Mouse (Mus musculus): ENCODE data around the gene Pard3.

Pard3 gene

DNA sequence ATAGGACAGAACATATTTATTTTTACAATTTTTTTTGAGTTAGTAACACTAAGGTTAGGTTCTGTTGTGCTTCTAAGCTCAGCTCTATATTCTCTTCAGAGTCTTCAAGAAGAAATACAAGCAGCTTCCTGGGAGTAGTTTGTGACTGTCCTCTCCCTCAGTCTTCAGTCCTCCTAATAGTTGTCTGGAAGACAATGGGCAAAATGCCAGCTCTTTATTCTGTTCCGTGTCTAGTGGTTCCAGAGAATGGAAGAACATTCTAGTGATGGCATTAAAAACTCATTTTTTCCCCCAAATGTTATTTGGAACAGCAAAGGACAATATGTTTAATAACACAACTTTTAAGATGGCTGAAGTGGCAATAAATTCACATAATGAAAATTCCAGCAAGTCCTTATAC lies 163.3 kb downstream of the Pard3 start:
- in situ Hi-C loops (cut with MboI, MseI), result no loop called here

GRCm38 (mm10) chr8:127227407-127227806 lies 163.7 kb downstream of the Pard3 start:
- in situ Hi-C loops (cut with MboI, MseI), result no loop called here

DNA sequence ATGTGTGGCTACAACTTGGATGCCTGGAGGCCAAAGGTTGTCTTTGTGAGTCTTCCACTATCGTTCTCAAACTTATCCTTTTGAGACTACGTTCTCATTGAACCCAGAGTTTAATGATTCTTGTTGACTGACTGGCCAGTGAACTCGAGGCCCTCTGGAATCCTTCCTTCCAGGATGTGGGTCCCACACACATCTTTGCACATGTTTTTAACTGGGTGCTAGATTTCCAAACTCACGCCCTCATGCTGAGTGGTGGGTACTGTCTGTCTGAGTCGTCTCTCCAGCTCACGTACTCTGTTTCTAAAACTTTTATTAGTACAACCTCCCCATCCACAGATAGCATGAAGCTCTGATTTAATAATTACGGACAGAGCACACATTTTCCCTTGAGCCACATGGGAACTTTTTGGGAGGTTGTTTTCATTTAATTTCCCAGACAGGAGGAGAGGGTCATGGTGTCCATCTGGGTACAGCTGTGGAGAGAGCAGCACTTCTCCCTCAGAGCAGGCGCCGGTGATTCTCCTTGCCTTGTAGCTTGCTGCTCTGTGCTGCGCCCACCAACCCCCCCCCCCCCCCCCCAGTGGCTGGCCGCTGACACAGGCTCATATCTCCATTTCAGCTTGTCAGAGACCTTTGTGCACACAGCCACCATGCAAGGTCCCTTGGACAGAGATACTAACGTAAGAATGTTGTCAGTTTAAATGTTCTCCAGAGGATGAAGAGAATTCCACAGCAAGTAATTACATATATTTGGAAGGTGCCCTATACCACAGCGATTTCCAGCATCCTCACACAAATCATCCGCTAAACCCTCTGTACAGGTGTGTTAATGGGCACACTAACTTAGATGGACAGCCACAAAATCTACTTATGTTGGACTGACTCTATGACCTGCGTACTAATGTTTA lies 165.9 kb downstream of the Pard3 start:
- in situ Hi-C loops (cut with MboI, MseI), result no loop called here

GRCm38 (mm10) chr8:127230233-127230595 lies 166.5 kb downstream of the Pard3 start:
- in situ Hi-C loops (cut with MboI, MseI), result no loop called here

DNA sequence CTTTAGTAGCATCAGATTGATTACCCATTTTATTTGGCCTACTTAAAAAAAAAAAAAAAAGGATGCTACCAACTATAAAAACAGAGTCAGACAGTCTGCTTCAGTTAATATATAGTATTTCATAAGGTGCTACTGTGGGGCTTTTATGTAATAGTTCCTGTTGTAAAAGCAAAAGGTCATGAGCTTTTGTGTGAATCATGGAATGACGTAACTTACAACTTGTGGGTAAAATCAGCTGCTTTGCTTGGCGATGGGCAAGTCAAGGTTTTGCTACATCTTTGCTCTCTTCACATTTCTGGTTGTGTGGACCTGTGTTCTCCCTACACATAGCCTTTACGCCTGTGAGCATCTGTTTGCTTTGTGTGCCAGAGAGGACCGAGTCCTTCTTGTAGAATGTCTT lies 179.7 kb downstream of the Pard3 start:
- in situ Hi-C loops (cut with MboI, MseI), result no loop called here

- in situ Hi-C loops (cut with MboI, MseI), result no loop called here
These were observed 180.1 kb downstream of the Pard3 start for GRCm38 (mm10) chr8:127243841-127244240.

- in situ Hi-C loops (cut with MboI, MseI), result no loop called here
These were observed 187.1 kb downstream of the Pard3 start for GRCm38 (mm10) chr8:127250746-127251145.

- in situ Hi-C loops (cut with MboI, MseI), result no loop called here
These were observed 187.8 kb downstream of the Pard3 start for GRCm38 (mm10) chr8:127251476-127251875.

- in situ Hi-C loops (cut with MboI, MseI), result no loop called here
These were observed 188.3 kb downstream of the Pard3 start for GRCm38 (mm10) chr8:127251985-127252384.

DNA sequence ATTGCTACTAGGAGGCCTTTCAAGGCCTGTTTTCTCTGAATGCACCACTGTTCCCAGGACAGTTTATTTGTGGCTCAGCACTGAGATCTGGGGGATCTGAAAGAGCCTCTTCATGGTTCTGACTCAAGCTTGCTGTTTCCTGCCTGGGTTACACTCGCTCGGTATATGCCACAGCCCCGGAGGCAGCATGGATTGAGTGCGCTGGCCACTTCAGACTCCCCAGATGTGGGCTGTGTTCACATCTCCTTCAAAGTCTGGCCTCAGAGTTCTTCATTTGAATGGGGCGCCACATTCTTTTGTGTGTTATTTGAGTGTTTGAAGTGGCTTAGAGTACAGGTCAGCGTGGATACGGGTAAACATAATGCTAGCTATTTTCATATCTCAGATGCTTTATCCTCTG lies 190.9 kb downstream of the Pard3 start:
- in situ Hi-C loops (cut with MboI, MseI), result no loop called here

- in situ Hi-C loops (cut with MboI, MseI), result no loop called here
These were observed 193.4 kb downstream of the Pard3 start for GRCm38 (mm10) chr8:127257086-127257485.

- in situ Hi-C loops (cut with MboI, MseI), result no loop called here
These were observed 197.4 kb downstream of the Pard3 start for GRCm38 (mm10) chr8:127261051-127261450.

- in situ Hi-C loops (cut with MboI, MseI), result no loop called here
These were observed 198.3 kb downstream of the Pard3 start for GRCm38 (mm10) chr8:127262026-127262425.

- in situ Hi-C loops (cut with MboI, MseI), result no loop called here
These were observed 198.7 kb downstream of the Pard3 start for GRCm38 (mm10) chr8:127262436-127262835.

DNA sequence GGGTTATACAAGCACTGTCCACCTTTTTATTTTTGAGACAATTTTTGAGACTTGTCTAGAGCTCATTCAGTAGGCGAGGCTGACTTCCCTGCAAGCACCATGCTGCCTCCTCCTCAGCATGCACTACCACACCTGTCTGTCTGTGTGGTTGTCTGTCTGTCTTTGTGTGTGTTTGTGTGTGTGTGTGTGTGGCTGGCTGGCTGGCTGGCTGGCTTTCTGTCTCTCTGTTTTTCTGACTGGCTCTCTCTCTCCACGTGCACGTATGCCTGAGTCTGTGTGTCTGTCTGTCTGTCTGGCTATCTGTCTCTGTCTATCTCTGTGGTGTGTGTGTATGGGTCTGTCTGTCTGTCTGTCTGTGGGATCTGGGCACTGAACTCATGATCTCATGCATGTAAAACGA lies 199.2 kb downstream of the Pard3 start:
- in situ Hi-C loops (cut with MboI, MseI), result no loop called here

DNA sequence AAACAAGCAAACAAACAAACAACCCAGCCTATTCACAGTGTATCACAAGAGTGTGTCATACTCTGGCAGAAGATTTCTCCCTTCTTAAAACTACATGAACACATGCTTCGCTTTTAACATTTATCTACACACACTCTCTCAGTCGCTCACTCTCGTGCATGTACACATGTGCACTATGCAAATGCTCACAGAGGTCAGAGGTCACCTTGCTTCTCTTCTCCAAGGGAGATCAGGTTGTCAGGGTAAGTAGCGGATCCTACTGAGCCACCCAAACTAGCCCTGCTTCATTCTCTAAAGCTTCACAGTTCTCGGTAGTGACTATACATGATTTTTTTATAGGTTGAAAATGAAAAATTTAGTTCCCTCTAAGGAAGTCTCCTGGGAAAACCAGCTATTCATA lies 199.8 kb downstream of the Pard3 start:
- in situ Hi-C loops (cut with MboI, MseI), result no loop called here

- in situ Hi-C loops (cut with MboI, MseI), result no loop called here
These were observed 201.2 kb downstream of the Pard3 start for GRCm38 (mm10) chr8:127264691-127265470.

DNA sequence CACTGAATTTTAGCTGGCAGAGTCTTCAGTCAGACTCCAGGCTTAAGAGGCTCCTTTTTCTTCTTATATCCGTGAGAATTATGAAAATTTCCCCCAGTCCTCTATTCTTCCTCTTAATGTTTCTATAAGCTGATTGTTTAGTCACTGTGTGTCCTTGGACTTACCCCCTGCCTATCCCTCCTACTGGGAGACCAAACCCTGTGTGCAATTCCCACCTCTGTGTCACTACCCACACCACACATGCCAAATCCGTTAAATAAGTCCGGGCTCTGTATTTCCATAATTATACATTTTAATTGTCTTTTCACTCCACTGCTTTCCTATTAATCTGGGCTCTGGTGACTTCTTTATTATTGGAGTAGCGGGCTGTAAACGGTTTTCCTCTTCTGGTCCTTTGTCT lies 203.1 kb downstream of the Pard3 start:
- in situ Hi-C loops (cut with MboI, MseI), result no loop called here

DNA sequence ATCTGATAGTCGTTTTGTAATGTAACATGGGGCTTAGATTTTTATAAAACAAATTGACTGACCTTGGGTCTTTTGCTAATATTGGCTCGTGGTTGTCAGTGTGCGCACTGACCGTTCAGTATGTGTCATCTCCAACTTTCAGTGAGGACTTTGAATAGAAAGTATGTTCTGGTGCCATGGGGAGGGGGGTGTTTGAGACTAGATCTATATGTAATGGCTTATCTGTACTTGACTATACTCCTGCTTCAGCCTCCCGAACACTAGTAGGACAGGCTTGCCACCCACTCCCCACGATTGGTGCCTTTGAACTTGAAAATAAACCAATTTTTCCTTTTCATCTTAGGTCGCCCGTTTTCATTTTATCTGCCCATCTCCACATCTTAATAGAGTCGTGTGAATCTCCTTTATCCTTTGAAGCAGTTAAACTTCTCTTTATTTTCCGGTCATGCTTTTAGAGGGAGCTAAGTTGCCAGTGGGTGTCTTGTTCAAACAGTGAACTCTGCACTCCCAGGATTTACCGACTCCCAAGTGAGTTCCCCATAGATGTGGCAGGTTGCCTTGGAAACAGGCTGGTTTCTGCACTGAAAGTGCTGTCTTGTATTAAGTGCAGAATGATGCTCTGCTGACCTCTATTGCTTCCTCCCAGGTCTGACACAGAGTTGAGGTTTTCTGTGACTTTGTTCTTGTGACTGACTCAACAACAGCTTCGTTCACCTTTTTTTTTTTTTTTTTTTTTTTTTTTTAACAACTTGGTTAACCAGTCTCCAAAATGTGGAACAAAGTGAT lies 204.7 kb downstream of the Pard3 start:
- in situ Hi-C loops (cut with MboI, MseI), result no loop called here

DNA sequence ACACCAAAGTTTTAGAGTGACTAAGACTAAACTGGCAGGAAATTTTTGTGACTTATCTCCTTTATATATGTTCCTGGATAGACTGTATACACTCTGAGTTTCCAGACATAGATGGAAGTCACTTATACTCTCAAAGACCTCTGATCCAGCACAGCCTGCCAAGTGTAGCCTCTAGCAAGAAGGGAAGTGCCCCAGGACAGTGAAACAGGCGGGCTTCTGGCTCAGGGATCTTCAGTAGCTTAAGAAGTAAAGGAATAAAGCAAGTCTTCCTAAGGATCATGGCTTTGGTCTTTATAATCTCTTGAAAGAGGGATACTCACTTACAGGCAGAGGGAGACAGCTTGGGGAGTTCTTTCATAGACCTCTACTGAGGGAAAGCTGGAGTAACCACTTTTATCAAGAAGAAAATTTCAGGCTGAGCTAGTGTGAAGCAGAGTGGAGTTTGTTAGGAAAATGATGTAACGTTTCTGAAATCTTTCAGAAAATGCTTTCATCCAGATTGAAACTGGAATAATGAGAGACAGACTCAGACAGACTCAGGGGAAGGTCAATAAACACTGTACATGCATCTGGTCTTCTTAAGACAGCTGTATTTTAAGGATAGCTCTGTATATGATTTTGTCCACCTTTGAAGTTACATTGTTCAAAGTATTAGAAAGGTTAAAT lies 205.5 kb downstream of the Pard3 start:
- in situ Hi-C loops (cut with MboI, MseI), result no loop called here

GRCm38 (mm10) chr8:127271186-127271585 lies 207.5 kb downstream of the Pard3 start:
- in situ Hi-C loops (cut with MboI, MseI), result loop anchor here (10.0 kb wide), 1 partner anchor 476 kb away; no protein-coding TSS in a partner anchor
